Mouse (Mus musculus) neural tube, embryonic 11.5 days (tissue): ENCODE measurements around the gene Nek3. TPM values are rescaled to one million over a fixed set of nuclear protein-coding genes. Genes with fewer than 3 reads are reported as not detected.

Experiments
- ATAC-seq: fragments of 200-750 bp; cut with Nextera tagmentation; 2 replicates; pipeline ENCODE4 v1.8.0; 2017; ENCODE audit warnings: moderate number of reproducible peaks, mild to moderate bottlenecking, moderate TSS enrichment, moderate library complexity; ENCODE audit not compliant: insufficient read depth, low FRiP score, low TSS enrichment
- DNase-seq: peaks from one replicate; pipeline ENCODE4 v3.0.0-alpha.2; 2015; ENCODE audit warnings: low spot score
- H3K27ac ChIP-seq: fragments of 300-500 bp; sonication (generic); 2 replicates; pipeline ENCODE4 v1.5.1; 2014; ENCODE audit warnings: low read depth, mild to moderate bottlenecking, low read length
- H3K27me3 ChIP-seq: fragments of 300-500 bp; sonication (generic); 2 replicates; pipeline ENCODE4 v1.6.1; 2014; ENCODE audit warnings: mild to moderate bottlenecking, low read length, mixed read lengths; ENCODE audit not compliant: control insufficient read depth, insufficient read depth
- H3K36me3 ChIP-seq: fragments of 300-500 bp; sonication (generic); 2 replicates; pipeline ENCODE4 v1.6.1; 2014; ENCODE audit warnings: mild to moderate bottlenecking, low read length, moderate library complexity, mixed read lengths; ENCODE audit not compliant: control insufficient read depth, insufficient read depth
- H3K4me1 ChIP-seq: fragments of 300-500 bp; sonication (generic); 2 replicates; pipeline ENCODE4 v1.6.1; 2014; ENCODE audit warnings: low read length, mixed read lengths; ENCODE audit not compliant: control insufficient read depth, insufficient read depth
- H3K4me2 ChIP-seq: fragments of 300-500 bp; sonication (generic); 2 replicates; pipeline ENCODE4 v1.6.1; 2014; ENCODE audit warnings: low read depth, mild to moderate bottlenecking, moderate library complexity
- H3K4me3 ChIP-seq: fragments of 300-500 bp; sonication (generic); 2 replicates; pipeline ENCODE4 v1.5.1; 2014; ENCODE audit warnings: low read depth, low read length
- H3K9ac ChIP-seq: fragments of 300-500 bp; sonication (generic); 2 replicates; pipeline ENCODE4 v1.6.1; 2014; ENCODE audit warnings: mild to moderate bottlenecking, low read length
- H3K9me3 ChIP-seq: fragments of 300-500 bp; sonication (generic); 2 replicates; pipeline ENCODE4 v1.6.1; 2016; ENCODE audit warnings: low read length; ENCODE audit not compliant: control insufficient read depth
- WGBS: fragments of 180-500 bp; shearing (Covaris S2); extraction: QIAGEN DNeasy Blood & Tissue Kit; methylation state at CpG from one replicate; pipeline ENCODE4 v1.1.7; 2014; 5-methylcytosine and 5-hydroxymethylcytosine counted together
- polyA plus RNA-seq: library from polyadenylated mRNA; unstranded; fragments of >200 nt; fragmentation: Nextera tagmentation; extraction: Ambion mirVana; gene quantifications from 2 replicates; pipeline ENCODE4 v1.2.1, GENCODE M21; 2014

The Nek3 gene
- polyA plus RNA-seq, 1 experiment from 2014 or later, result 7.4 TPM

DNA sequence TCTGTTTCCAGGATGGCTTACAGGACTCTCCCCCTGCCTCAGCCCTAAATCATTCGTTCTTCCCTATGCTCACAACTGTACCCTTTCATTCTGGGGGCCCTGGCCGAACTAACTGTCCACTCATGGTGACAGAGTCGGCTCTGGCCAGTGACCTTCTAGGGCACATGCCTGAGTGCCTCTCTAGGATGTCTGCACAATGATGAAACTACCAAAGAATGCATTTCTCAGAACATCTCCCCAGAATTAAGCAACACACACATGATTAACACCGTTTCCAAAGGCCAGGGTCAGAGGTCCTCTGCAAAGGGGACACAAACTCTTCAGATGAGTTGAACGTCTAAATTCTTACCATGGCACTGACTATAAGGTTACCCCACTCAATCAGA lies 31.5 kb downstream of the Nek3 start:
- no peaks in the 10 kb centered on the region for H3K27me3 ChIP-seq
- 82% methylated on average over 5 of the region's 5 CpGs for WGBS
- no peak for ATAC-seq

GRCm38 (mm10) chr8:22134078-22134749 lies 32.0 kb downstream of the Nek3 start:
- Histone ChIP-seq H3K4me1 (no peaks in the 10 kb centered on the region), H3K9me3 (no peaks in the 10 kb centered on the region), H3K4me3 (no peak overlapping the region), H3K9ac (no peak overlapping the region), H3K27me3 (no peaks in the 10 kb centered on the region), H3K27ac (no peak overlapping the region), H3K36me3 (no peaks in the 10 kb centered on the region), H3K4me2 (no peak overlapping the region)
- DNase-seq, result no peak
- 90% methylated on average over 7 of the region's 7 CpGs for WGBS
- ATAC-seq, result no peak

More for the DNA sequence above, 31.5 kb downstream of the Nek3 start:
- no peaks in the 10 kb centered on the region for H3K36me3 ChIP-seq
- no peak for DNase-seq
- no peak overlapping the region for H3K9ac ChIP-seq
- H3K27ac ChIP-seq, result no peak overlapping the region
- no peak overlapping the region for H3K4me2 ChIP-seq
- no peak overlapping the region for H3K4me3 ChIP-seq
- H3K9me3 ChIP-seq, result no peaks in the 10 kb centered on the region
- no peaks in the 10 kb centered on the region for H3K4me1 ChIP-seq

- H3K4me1 ChIP-seq, result no peaks in the 10 kb centered on the region
- no peak for ATAC-seq
- H3K4me2 ChIP-seq, result no peak overlapping the region
- H3K27ac ChIP-seq, result no peak overlapping the region
- H3K9ac ChIP-seq, result no peak overlapping the region
- H3K9me3 ChIP-seq, result no peaks in the 10 kb centered on the region
- no peaks in the 10 kb centered on the region for H3K27me3 ChIP-seq
- H3K4me3 ChIP-seq, result no peak overlapping the region
- no peak for DNase-seq
- no peaks in the 10 kb centered on the region for H3K36me3 ChIP-seq
- WGBS, result 86% methylated on average over 12 of the region's 12 CpGs
Measured at GRCm38 (mm10) chr8:22132062-22132461, 34.2 kb downstream of the Nek3 start.

- whole genome bisulfite sequencing, result 1% methylated on average over 29 of the region's 29 CpGs
- peak; percentile 73 for DNase-seq
- Histone ChIP-seq H3K4me1 (no peaks in the 10 kb centered on the region), H3K36me3 (no peaks in the 10 kb centered on the region), H3K27ac (no peak within 1 kb of the TSS), H3K4me3 (peak within 1 kb of the TSS; percentile 30), H3K9ac (peak within 1 kb of the TSS; percentile 29; the same call in 1 of the 2 replicates), H3K9me3 (no peaks in the 10 kb centered on the region), H3K4me2 (peak within 1 kb of the TSS; percentile 63), H3K27me3 (no peaks in the 10 kb centered on the region)
- ATAC-seq, result peak; percentile 80
Measured at GRCm38 (mm10) chr8:22124220-22125152, 41.7 kb downstream of the Nek3 start, which contains the start of gene Nek5. TSS of gene Nek5 (minus strand) at chr8:22125053.

GRCm38 (mm10) chr8:22107020-22107419 lies 59.2 kb downstream of the Nek3 start:
- Histone ChIP-seq H3K4me3 (no peak overlapping the region), H3K27me3 (no peaks in the 10 kb centered on the region)
- WGBS, result 78% methylated on average over 4 of the region's 4 CpGs

GRCm38 (mm10) chr8:22091568-22091967 lies 74.7 kb downstream of the Nek3 start:
- WGBS, result 50% methylated on average over 8 of the region's 8 CpGs
- DNase-seq (peak; percentile 22), ATAC-seq (no peak)
- Histone ChIP-seq H3K27me3 (no peaks in the 10 kb centered on the region), H3K9ac (no peak overlapping the region), H3K4me2 (no peak overlapping the region), H3K4me1 (no peaks in the 10 kb centered on the region), H3K4me3 (no peak overlapping the region), H3K27ac (no peak overlapping the region), H3K36me3 (no peaks in the 10 kb centered on the region), H3K9me3 (no peaks in the 10 kb centered on the region)

More at GRCm38 (mm10) chr8:22107020-22107419, 59.2 kb downstream of the Nek3 start:
- DNase-seq (no peak), ATAC-seq (no peak)
- H3K4me1 ChIP-seq, result no peaks in the 10 kb centered on the region
- no peak overlapping the region for H3K27ac ChIP-seq
- no peak overlapping the region for H3K9ac ChIP-seq
- no peak overlapping the region for H3K4me2 ChIP-seq
- no peaks in the 10 kb centered on the region for H3K9me3 ChIP-seq
- no peaks in the 10 kb centered on the region for H3K36me3 ChIP-seq

GRCm38 (mm10) chr8:22089226-22089625 lies 77.0 kb downstream of the Nek3 start:
- WGBS, result 94% methylated on average over 4 of the region's 4 CpGs
- H3K27me3 ChIP-seq, result no peaks in the 10 kb centered on the region
- no peaks in the 10 kb centered on the region for H3K4me1 ChIP-seq
- no peak for DNase-seq
- no peak overlapping the region for H3K4me2 ChIP-seq
- H3K27ac ChIP-seq, result no peak overlapping the region
- ATAC-seq, result no peak
- no peak overlapping the region for H3K4me3 ChIP-seq
- no peaks in the 10 kb centered on the region for H3K9me3 ChIP-seq
- no peak overlapping the region for H3K9ac ChIP-seq
- no peaks in the 10 kb centered on the region for H3K36me3 ChIP-seq

DNA sequence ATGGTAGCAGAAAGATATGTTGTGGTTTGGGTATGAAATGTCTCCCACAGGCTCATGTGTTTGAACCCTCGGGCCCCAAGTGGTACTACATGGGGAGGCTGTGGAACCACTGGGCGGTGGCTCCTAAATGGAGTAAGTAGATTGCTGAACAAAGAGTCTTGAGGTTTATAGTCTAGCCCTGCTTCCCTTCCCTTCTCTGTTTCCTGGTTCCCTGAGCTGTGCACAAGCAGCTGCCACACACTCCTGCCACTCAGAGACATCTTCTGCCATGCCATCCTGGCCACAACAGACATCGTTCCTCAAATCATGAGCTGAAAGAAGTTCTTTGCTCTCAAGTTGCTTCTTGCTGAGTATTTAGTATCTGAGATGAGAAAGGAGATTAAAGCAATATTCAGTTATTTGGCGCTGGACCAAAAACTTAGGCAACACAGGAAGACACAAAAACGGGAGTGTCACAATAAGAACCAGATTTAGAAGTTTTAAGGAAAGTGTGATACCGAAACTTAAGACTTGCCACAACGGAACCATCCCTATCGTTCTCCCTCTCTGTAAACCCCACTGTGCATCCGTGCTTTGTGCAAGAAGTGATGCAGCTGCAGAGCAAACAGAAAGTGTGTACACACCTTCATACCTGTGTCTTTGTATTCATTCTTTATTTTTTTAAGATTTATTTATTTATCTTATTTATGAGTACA lies 86.8 kb downstream of the Nek3 start:
- no peak for DNase-seq
- WGBS, result 91% methylated on average over 9 of the region's 9 CpGs
- Histone ChIP-seq H3K4me2 (no peak overlapping the region), H3K4me3 (no peak overlapping the region), H3K27ac (no peak overlapping the region), H3K27me3 (no peaks in the 10 kb centered on the region), H3K36me3 (no peaks in the 10 kb centered on the region), H3K9me3 (no peaks in the 10 kb centered on the region), H3K4me1 (no peaks in the 10 kb centered on the region), H3K9ac (no peak overlapping the region)
- no peak for ATAC-seq
